ENCODE assay signal across 26 mouse cellular contexts in genomic region chr2:136570856-136571255, GRCm38 (mm10).
"Had no signal": no experiment of that assay in that cellular context is flagged by ENCODE, and none has a peak within 500 bp of the region (broad histone marks: within the 10 kb centered on the region; RNA-seq: fewer than 3 reads in every experiment).

No protein-coding gene starts in this region.

- H3K27me3 ChIP-seq: hindbrain, embryonic 12.5 days; intestine, embryonic 15.5 days; limb, embryonic 12.5 days; liver, embryonic 13.5 days; liver, embryonic 15.5 days had no signal

- H3K4me3 ChIP-seq: gastrocnemius, adult 2 months; heart, adult 2 months; heart, embryonic 10.5 days; hindbrain, embryonic 10.5 days; hindbrain, embryonic 12.5 days; intestine, embryonic 15.5 days; layer of hippocampus, adult 2 months; left cerebral cortex, adult 2 months; limb, embryonic 10.5 days; limb, embryonic 12.5 days; liver, embryonic 13.5 days; liver, embryonic 15.5 days had no signal

- H3K9ac ChIP-seq: hindbrain, embryonic 12.5 days; hindbrain, embryonic 14.5 days; intestine, embryonic 15.5 days; limb, embryonic 12.5 days; liver, embryonic 13.5 days; liver, embryonic 15.5 days; liver, postnatal 0 days had no signal

- H3K27ac ChIP-seq: gastrocnemius, adult 2 months; heart, adult 2 months; heart, embryonic 10.5 days; hindbrain, embryonic 10.5 days; hindbrain, embryonic 12.5 days; hindbrain, embryonic 14.5 days; intestine, embryonic 15.5 days; layer of hippocampus, adult 2 months; left cerebral cortex, adult 2 months; limb, embryonic 10.5 days; limb, embryonic 12.5 days; liver, embryonic 13.5 days; liver, embryonic 15.5 days had no signal

- H3K4me1 ChIP-seq: hindbrain, embryonic 10.5 days; hindbrain, embryonic 12.5 days; intestine, embryonic 15.5 days; limb, embryonic 10.5 days; limb, embryonic 12.5 days; liver, embryonic 13.5 days; liver, embryonic 15.5 days had no signal

- H3K9me3 ChIP-seq: heart, embryonic 10.5 days; hindbrain, embryonic 10.5 days; hindbrain, embryonic 12.5 days; intestine, embryonic 15.5 days; limb, embryonic 10.5 days; limb, embryonic 12.5 days; liver, embryonic 13.5 days; liver, embryonic 15.5 days had no signal

- DNase-seq: gastrocnemius, adult 2 months; gastrocnemius, postnatal 10 days; gastrocnemius, postnatal 25 days; heart, adult 2 months; kidney, adult 18-20 months; kidney, adult 8-10 months; kidney, postnatal 10 days; kidney, postnatal 25 days; kidney, postnatal 4 days; liver; liver, embryonic 13.5 days; liver, postnatal 0 days had no signal

- ATAC-seq: hindbrain, embryonic 16.5 days; inflammation-experienced regulatory T-cells, adult 6 months; intestine, embryonic 15.5 days; intestine, postnatal 0 days; liver, postnatal 0 days had no signal

- H3K4me2 ChIP-seq: hindbrain, embryonic 12.5 days; hindbrain, embryonic 14.5 days; intestine, embryonic 15.5 days; limb, embryonic 12.5 days; liver, embryonic 11.5 days; liver, embryonic 13.5 days; liver, embryonic 15.5 days had no signal

- H3K36me3 ChIP-seq: heart, embryonic 10.5 days; hindbrain, embryonic 10.5 days; hindbrain, embryonic 12.5 days; intestine, embryonic 15.5 days; limb, embryonic 10.5 days; limb, embryonic 12.5 days; liver, embryonic 13.5 days; liver, embryonic 15.5 days had no signal
